Mouse (Mus musculus): ENCODE data around the gene Mesd. TPM values are rescaled to one million over a fixed set of nuclear protein-coding genes. Genes with fewer than 3 reads are reported as not detected.

The Mesd gene
- polyA plus RNA-seq, 1 experiment from 2014 or later: 50.6 TPM

GRCm38 (mm10) chr7:83920241-83920640 lies 36.0 kb downstream of the Mesd start:
- H3K27ac ChIP-seq (replicated peaks; ENCODE audit: low read depth, low read length): no peak overlapping the region
- no peak overlapping the region for H3K9ac ChIP-seq (replicated peaks; ENCODE audit: low read length)
- H3K36me3 ChIP-seq (ENCODE audit: control insufficient read depth, insufficient read depth, low read length): no peaks in the 10 kb centered on the region
- no peaks in the 10 kb centered on the region for H3K9me3 ChIP-seq (ENCODE audit: control insufficient read depth, low read length)
- H3K4me1 ChIP-seq (ENCODE audit: control insufficient read depth, insufficient read depth, low read length): no peaks in the 10 kb centered on the region
- H3K4me3 ChIP-seq (replicated peaks; ENCODE audit: low read depth, low read length): no peak overlapping the region
- no peak for ATAC-seq (ENCODE audit: low FRiP score, low TSS enrichment)
- 87% methylated on average over 4 of the region's 4 CpGs for whole genome bisulfite sequencing
- no peaks in the 10 kb centered on the region for H3K27me3 ChIP-seq (ENCODE audit: control insufficient read depth, insufficient read depth, low read length)
- H3K4me2 ChIP-seq (ENCODE audit: low read length): no peak overlapping the region
- no peak for DNase-seq

DNA sequence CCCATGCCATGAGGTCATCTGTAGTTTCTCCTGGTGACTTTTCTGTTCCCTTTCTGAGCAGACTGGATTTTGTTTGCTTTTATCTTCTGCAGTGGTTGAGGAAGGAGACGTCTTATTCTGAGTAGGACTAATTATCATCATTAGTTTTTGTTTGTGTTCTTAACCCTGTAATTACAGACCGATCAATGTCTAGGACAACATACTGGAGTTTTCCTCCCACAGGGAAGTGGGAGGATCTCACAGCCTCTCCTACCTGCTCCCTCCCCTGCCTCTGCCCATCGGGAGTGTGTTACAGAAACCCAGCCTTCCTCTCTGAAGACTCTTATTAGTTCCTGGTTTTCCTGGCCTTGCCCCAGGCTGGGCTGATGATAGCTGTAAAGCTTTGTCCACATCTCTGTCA lies 37.4 kb downstream of the Mesd start:
- ATAC-seq (ENCODE audit: low FRiP score, low TSS enrichment) (no peak), DNase-seq (no peak)
- 84% methylated on average over 3 of the region's 3 CpGs for WGBS
- Histone ChIP-seq H3K27me3 (ENCODE audit: control insufficient read depth, insufficient read depth, low read length) (no peaks in the 10 kb centered on the region), H3K4me1 (ENCODE audit: control insufficient read depth, insufficient read depth, low read length) (no peaks in the 10 kb centered on the region), H3K4me3 (replicated peaks; ENCODE audit: low read depth, low read length) (no peak overlapping the region), H3K36me3 (ENCODE audit: control insufficient read depth, insufficient read depth, low read length) (no peaks in the 10 kb centered on the region), H3K27ac (replicated peaks; ENCODE audit: low read depth, low read length) (no peak overlapping the region), H3K9ac (replicated peaks; ENCODE audit: low read length) (no peak overlapping the region), H3K9me3 (ENCODE audit: control insufficient read depth, low read length) (no peaks in the 10 kb centered on the region), H3K4me2 (ENCODE audit: low read length) (no peak overlapping the region)

DNA sequence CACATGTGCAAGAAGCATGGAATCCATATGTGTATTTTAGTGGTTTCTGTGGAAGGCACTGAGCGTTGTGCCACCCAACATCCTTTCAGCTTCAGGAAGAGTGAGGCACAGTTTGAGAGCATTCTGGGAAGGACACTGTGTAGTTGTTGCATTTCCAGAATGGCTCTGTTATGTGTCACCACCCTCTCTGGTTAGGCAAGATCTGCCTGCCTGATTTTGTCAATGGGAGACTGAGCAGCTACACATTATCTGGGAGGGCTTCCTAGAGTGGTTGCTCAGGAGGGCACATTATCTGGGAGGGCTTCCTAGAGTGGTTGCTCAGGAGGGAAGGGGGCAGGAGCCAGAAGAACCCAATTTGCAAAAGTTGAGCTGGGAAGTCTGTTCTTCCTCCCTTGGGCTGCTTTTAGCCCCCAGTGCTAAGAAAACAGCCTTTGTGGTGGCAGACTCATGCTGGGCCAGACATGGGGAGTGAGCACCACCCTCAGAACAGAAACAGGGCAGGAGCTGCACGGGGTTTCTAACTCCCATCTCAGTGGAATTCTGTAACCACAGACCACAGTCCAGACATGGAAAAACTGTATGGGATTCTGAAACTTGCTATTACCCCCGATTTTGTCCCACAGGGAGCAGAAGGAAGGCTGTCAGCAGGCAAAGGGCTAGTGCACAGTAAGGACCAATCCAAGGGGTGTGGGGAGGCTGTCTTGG lies 54.9 kb downstream of the Mesd start:
- H3K4me2 ChIP-seq (ENCODE audit: low read length): no peak overlapping the region
- no peaks in the 10 kb centered on the region for H3K9me3 ChIP-seq (ENCODE audit: control insufficient read depth, low read length)
- no peak for DNase-seq
- no peak overlapping the region for H3K4me3 ChIP-seq (replicated peaks; ENCODE audit: low read depth, low read length)
- ATAC-seq (ENCODE audit: low FRiP score, low TSS enrichment): no peak
- H3K4me1 ChIP-seq (ENCODE audit: control insufficient read depth, insufficient read depth, low read length): no peaks in the 10 kb centered on the region
- H3K9ac ChIP-seq (replicated peaks; ENCODE audit: low read length): no peak overlapping the region
- no peaks in the 10 kb centered on the region for H3K27me3 ChIP-seq (ENCODE audit: control insufficient read depth, insufficient read depth, low read length)
- no peak overlapping the region for H3K27ac ChIP-seq (replicated peaks; ENCODE audit: low read depth, low read length)
- 73% methylated on average over 3 of the region's 3 CpGs for WGBS
- no peaks in the 10 kb centered on the region for H3K36me3 ChIP-seq (ENCODE audit: control insufficient read depth, insufficient read depth, low read length)

DNA sequence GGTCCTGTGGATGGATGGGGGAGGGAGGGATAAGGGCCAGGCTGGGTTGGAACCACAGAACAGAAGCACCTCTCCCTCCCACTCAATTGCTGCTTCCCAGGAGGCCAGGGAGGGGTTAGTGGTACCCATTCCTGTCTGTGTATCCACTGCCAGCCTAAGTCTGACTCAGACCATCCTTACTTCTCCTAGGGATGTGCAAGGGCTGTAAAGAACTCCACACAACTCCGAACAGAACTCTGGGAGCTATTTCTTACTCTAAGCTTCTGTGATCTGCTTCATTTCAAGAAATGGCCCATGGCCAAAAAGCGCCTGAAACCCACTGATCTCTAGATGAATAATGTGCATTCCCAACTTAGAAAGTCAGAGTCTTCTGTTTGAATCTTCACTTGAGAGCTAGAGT lies 55.9 kb downstream of the Mesd start:
- Histone ChIP-seq H3K36me3 (ENCODE audit: control insufficient read depth, insufficient read depth, low read length) (no peaks in the 10 kb centered on the region), H3K27ac (replicated peaks; ENCODE audit: low read depth, low read length) (no peak overlapping the region), H3K9ac (replicated peaks; ENCODE audit: low read length) (no peak overlapping the region), H3K27me3 (ENCODE audit: control insufficient read depth, insufficient read depth, low read length) (no peaks in the 10 kb centered on the region), H3K4me3 (replicated peaks; ENCODE audit: low read depth, low read length) (no peak overlapping the region), H3K4me1 (ENCODE audit: control insufficient read depth, insufficient read depth, low read length) (no peaks in the 10 kb centered on the region), H3K4me2 (ENCODE audit: low read length) (no peak overlapping the region), H3K9me3 (ENCODE audit: control insufficient read depth, low read length) (no peaks in the 10 kb centered on the region)
- DNase-seq: no peak
- ATAC-seq (ENCODE audit: low FRiP score, low TSS enrichment): no peak
- 90% methylated on average over 2 of the region's 2 CpGs for WGBS

DNA sequence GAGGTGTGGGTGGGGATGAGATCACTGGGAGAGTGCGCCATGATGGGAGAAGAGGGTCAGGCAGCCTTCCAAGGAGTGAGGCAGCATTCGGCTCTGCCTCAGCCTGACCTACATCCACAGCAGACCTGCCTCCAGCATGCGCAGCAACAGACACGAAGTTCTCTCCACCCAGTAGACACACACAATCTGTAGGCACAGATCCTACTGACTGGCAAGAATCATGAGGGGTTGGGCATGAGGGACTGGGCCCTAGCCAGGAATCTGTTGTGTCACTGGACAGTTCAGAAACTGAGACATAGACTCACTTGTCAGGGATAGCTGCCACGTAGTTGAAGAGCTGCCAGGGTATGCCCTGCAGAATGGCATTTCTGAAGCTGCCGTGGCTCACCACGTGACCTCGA lies 57.4 kb downstream of the Mesd start:
- H3K27ac ChIP-seq (replicated peaks; ENCODE audit: low read depth, low read length): no peak overlapping the region
- WGBS: 91% methylated on average over 8 of the region's 8 CpGs
- no peak for DNase-seq

DNA sequence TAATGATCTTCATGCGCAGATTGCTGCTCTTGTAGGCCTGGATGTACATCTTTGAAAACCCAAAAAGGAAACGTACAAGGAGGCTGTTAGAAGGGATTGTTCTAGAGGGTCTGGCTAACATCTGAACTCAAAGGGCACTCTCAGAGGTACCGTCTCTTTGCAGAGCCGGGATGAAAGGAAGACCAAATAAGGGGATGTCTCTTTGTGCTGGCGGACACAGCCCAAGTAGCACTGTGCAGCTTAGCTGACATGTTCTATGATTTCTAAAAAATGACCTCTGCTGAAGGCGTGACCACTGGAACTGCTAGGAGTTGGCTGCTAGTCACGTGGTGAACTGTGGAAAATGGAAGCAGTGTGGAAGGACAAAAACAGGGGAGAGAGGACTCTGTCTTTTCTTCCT lies 64.5 kb downstream of the Mesd start:
- H3K4me1 ChIP-seq (ENCODE audit: control insufficient read depth, insufficient read depth, low read length): no peaks in the 10 kb centered on the region
- no peak for ATAC-seq (ENCODE audit: low FRiP score, low TSS enrichment)
- H3K4me2 ChIP-seq (ENCODE audit: low read length): no peak overlapping the region
- 77% methylated on average over 7 of the region's 7 CpGs for WGBS
- no peak overlapping the region for H3K9ac ChIP-seq (replicated peaks; ENCODE audit: low read length)
- H3K27me3 ChIP-seq (ENCODE audit: control insufficient read depth, insufficient read depth, low read length): no peaks in the 10 kb centered on the region
- H3K27ac ChIP-seq (replicated peaks; ENCODE audit: low read depth, low read length): no peak overlapping the region
- H3K36me3 ChIP-seq (ENCODE audit: control insufficient read depth, insufficient read depth, low read length): no peaks in the 10 kb centered on the region
- H3K9me3 ChIP-seq (ENCODE audit: control insufficient read depth, low read length): no peaks in the 10 kb centered on the region
- H3K4me3 ChIP-seq (replicated peaks; ENCODE audit: low read depth, low read length): no peak overlapping the region
- no peak for DNase-seq

More for the DNA sequence above, 57.4 kb downstream of the Mesd start:
- Histone ChIP-seq H3K4me2 (ENCODE audit: low read length) (no peak overlapping the region), H3K4me1 (ENCODE audit: control insufficient read depth, insufficient read depth, low read length) (no peaks in the 10 kb centered on the region), H3K9me3 (ENCODE audit: control insufficient read depth, low read length) (no peaks in the 10 kb centered on the region), H3K9ac (replicated peaks; ENCODE audit: low read length) (no peak overlapping the region), H3K4me3 (replicated peaks; ENCODE audit: low read depth, low read length) (no peak overlapping the region), H3K36me3 (ENCODE audit: control insufficient read depth, insufficient read depth, low read length) (no peaks in the 10 kb centered on the region), H3K27me3 (ENCODE audit: control insufficient read depth, insufficient read depth, low read length) (no peaks in the 10 kb centered on the region)
- no peak for ATAC-seq (ENCODE audit: low FRiP score, low TSS enrichment)

GRCm38 (mm10) chr7:83949662-83950061 lies 65.4 kb downstream of the Mesd start:
- WGBS: 55% methylated on average over 6 of the region's 6 CpGs
- Histone ChIP-seq H3K27me3 (ENCODE audit: control insufficient read depth, insufficient read depth, low read length) (no peaks in the 10 kb centered on the region), H3K4me3 (replicated peaks; ENCODE audit: low read depth, low read length) (no peak overlapping the region), H3K9me3 (ENCODE audit: control insufficient read depth, low read length) (no peaks in the 10 kb centered on the region), H3K4me1 (ENCODE audit: control insufficient read depth, insufficient read depth, low read length) (no peaks in the 10 kb centered on the region), H3K36me3 (ENCODE audit: control insufficient read depth, insufficient read depth, low read length) (no peaks in the 10 kb centered on the region), H3K9ac (replicated peaks; ENCODE audit: low read length) (no peak overlapping the region), H3K27ac (replicated peaks; ENCODE audit: low read depth, low read length) (no peak overlapping the region), H3K4me2 (ENCODE audit: low read length) (no peak overlapping the region)
- ATAC-seq (ENCODE audit: low FRiP score, low TSS enrichment) (no peak), DNase-seq (no peak)

Other genes starting within 250 kb of the Mesd start
- 0.43 and 0.70 TPM in 2 replicates for gene Il16, start 138.7 kb upstream of the Mesd start, polyA plus RNA-seq (2014; fragmentation: Nextera tagmentation; extraction: Ambion mirVana)
- 0.49 and 0.55 TPM in 2 replicates for gene Cfap161, start 89.6 kb upstream of the Mesd start, polyA plus RNA-seq (2014; fragmentation: Nextera tagmentation; extraction: Ambion mirVana)
- gene Tlnrd1, start 161 bp upstream of the Mesd start, polyA plus RNA-seq (2014; fragmentation: Nextera tagmentation; extraction: Ambion mirVana): 9.2 and 11.1 TPM in 2 replicates
- gene Cemip, start 202.0 kb downstream of the Mesd start, polyA plus RNA-seq (2014; fragmentation: Nextera tagmentation; extraction: Ambion mirVana): 0.28 and 0.49 TPM in 2 replicates

Measured in midbrain, embryonic 14.5 days (tissue).